Mouse (Mus musculus) A20 (cell line): ENCODE measurements around the gene Anapc13.

Experiments used
- DNase-seq: peaks from one replicate; pipeline ENCODE4 v3.0.0-alpha.2; 2011; ENCODE audit warnings: low read depth, low spot score

The Anapc13 gene

DNA sequence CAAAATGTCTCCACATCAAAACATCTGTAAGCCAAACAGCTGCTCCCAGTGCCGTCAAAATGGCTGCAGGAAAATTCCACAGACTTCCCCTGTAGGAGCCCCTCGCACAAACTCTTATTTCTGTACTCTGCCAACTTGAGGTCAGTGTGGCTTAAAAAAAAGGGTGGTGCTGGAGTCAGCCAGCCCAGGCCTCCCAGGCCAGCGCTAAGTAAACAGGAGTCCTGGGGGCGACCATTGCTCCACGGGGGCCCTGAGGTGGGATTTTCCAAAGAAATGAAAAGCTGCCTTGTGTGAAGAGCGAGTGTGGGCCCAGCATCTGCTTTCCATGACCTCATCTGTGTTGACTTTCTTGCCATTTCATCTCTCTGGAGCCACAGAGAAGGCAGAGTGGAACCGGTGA, 55.4 kb downstream of the Anapc13 start:
- DNase-seq: no peak
